Mouse (Mus musculus) lung, postnatal 14 days (tissue): ENCODE data around the gene Cbl.
"Not testable (repeated sequence)": the region's sequence is repeated elsewhere in the genome, so short reads cannot be mapped to it uniquely, and the experiment has no call there.

Experiments used
- DNase-seq: peaks from one replicate; pipeline ENCODE4 v3.0.0; 2021

Cbl gene

GRCm38 (mm10) chr9:44129633-44130032, 104.2 kb downstream of the Cbl start:
- peak; percentile 58 for DNase-seq

GRCm38 (mm10) chr9:44127351-44127801, 106.5 kb downstream of the Cbl start:
- DNase-seq = no peak

DNA sequence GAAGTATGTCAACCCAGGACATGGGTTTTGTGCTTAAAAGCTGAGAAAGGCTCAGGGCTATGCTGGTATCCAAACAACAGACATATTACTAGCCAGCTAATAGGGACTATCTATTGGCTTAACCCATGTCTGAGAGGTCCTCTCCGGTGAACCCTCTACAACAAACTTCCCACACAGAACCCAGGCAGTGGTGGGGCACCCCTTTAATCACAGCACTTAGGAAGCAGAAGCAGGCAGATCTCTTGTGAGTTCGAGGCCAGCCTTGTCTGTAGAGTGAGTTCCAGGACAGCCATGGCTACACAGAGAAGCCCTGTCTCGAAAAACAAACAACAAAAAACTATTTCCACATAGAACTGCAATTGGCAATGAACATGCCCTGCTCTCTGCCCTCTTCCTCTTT, 107.1 kb downstream of the Cbl start:
- no peak for DNase-seq

DNA sequence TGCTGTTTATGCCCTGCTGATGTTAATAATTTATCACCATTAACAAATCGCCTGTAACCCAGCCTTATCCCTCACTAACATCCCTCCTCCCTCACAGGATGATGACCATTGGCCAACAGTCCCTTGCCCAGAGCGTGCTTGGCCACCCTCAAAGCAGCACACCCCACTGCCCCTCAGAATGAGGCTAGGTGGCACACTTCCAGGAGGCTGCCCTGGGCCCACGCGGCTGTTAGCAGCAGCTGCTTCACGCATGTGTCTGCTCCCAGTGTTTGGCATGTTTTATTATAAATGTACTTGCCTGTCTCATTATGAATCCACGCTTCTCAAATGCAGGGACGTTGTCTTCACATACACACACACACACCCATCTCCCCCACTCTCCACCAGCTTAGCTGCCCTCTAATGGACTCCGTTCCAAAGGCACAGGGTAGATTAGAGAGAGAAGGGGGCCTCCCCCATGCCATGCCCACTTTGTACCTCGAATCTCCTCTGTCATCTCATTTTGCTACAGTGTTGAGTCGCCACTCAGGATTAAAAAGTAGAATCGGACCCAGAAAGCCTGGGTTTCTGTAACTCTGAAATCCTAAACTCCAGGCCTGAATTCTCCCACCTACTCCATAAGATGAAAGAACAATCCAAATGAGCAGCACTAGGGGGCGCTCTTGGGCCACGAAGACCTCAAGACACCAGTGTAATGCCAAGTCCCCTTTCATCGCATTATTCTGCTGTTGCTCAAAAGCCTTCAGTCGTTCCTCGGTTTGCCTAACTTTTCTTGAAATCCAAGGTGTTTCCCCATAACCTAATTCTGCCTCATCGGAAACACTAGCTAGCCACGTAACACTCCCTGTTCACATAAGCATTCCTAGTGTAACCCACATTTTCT, 108.1 kb downstream of the Cbl start:
- peak; percentile 93 for DNase-seq

DNA sequence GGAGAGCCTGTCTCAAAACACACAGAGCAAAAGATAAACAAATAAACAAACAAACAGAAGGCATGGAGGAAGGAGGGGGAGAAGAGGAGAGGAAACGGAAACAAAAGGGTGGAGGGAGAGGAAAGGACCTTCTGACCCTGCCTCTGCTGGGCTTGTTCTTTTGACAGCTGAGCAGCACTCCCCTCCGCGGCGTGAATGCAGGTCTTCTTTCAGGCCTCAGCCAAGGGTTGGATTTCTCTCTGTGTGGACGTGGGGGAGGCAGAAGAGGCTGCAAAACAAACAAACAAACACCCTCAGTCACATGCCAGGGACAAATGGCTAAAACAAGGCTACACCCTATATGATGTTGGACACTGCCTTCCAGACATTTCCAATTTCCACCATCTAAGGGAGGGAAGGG, 108.8 kb downstream of the Cbl start:
- no peak for DNase-seq

- no peak for DNase-seq
Measured at GRCm38 (mm10) chr9:44124317-44124716, 109.5 kb downstream of the Cbl start.

- no peak for DNase-seq
Measured at GRCm38 (mm10) chr9:44119948-44120465, 113.8 kb downstream of the Cbl start.

- DNase-seq = peak; percentile 61
Measured at GRCm38 (mm10) chr9:44119011-44119410, 114.8 kb downstream of the Cbl start.

GRCm38 (mm10) chr9:44116182-44116581, 117.7 kb downstream of the Cbl start:
- no peak for DNase-seq

GRCm38 (mm10) chr9:44115599-44115998, 118.2 kb downstream of the Cbl start:
- no peak for DNase-seq

GRCm38 (mm10) chr9:44114453-44114852, 119.4 kb downstream of the Cbl start:
- no peak for DNase-seq

DNA sequence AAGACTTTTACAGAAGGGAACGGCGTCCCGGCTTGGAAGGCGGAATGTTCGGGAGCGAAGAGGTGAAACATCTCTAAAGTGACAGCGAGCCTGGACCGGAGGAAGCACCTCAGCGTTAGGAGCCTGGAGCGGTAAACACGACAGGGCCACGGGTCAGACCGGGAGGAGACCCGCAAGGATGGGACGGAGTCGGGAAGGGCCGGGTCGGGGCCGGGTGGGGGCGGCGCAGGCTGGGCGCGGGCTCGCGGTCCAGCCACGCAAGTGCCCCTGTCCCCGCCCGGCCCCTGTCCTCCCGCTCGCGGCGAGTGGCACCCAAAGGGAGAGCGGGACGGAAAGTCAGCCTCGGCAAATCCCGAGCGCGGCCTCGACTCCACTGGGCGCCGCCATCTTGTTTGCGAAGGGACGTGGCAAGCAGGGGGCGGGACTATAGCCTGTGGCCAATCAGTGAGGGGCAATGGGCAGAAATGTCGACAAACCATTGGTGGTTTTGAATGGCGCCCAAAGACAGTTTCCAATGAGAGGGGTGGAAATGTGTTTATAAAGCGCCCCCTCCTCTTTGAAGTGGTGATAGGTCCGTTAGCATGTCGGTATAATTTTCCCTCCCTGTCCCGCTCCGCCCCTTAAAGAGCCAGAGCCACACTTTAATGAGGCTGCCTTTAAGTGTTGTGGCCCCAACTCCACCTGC, 120.6 kb downstream of the Cbl start, which contains the start of the genes Gm49380 and Rnf26:
Gene Gm49380 (minus strand): TSS at position 396 of the 685 bp plus-strand sequence.
Gene Rnf26 (minus strand): TSS at position 413 of the 685 bp plus-strand sequence.
- DNase-seq = peak; percentile 96

DNA sequence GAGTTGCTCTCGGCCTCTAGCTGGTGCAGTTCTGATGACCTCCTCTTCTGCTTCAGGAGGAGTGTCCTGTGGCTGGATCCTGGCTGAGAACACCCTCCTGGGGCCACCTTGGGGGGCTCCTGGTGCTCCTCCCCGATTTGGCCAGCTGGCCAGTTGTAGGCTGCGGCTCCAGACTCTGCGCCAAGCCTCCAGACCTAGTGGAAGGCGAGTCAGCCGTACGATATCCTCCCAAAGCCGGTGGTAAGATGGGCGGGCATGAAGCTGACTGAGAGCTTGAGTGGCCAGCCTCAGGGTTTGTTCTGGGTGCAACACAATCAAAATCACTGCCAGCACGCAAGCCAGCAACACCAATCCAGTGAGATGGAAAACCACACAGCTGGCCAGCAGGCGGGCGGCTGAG, 121.9 kb downstream of the Cbl start:
- not testable (repeated sequence) for DNase-seq

DNA sequence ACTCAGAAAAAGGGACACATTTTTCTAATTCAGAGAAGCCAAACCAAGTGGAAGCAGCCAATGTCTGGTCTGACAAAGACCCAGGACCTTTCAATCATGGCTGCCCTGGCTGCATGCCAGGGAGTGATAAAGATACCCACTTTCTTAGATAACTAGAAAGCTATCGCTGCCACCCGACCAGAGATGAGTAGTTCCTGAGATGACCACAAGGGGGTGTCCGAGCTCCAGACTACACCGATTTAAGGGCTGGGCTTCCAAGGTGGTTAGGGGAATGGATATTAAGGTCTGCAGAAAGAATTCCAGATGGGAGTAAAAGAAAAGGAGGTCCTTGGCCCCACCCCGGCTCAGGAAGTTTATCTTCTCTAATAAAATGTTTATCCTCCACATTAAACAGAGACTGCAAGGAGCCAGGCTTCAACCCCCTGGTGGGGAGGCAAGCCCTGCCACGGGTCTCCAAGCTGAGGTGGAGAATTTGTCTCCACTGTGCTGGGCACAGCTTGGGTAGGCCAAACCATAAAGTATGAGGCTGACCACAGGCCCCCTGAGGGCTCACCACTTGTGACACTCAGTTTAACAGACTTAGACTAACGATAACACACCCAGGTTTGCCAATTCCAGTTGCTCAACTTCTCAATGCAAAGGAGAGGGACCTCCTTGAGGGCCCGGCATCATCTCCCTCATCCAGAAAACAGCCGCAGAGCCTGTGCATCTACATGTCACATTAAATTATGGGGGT, 124.3 kb downstream of the Cbl start:
- DNase-seq = peak; percentile 83

DNA sequence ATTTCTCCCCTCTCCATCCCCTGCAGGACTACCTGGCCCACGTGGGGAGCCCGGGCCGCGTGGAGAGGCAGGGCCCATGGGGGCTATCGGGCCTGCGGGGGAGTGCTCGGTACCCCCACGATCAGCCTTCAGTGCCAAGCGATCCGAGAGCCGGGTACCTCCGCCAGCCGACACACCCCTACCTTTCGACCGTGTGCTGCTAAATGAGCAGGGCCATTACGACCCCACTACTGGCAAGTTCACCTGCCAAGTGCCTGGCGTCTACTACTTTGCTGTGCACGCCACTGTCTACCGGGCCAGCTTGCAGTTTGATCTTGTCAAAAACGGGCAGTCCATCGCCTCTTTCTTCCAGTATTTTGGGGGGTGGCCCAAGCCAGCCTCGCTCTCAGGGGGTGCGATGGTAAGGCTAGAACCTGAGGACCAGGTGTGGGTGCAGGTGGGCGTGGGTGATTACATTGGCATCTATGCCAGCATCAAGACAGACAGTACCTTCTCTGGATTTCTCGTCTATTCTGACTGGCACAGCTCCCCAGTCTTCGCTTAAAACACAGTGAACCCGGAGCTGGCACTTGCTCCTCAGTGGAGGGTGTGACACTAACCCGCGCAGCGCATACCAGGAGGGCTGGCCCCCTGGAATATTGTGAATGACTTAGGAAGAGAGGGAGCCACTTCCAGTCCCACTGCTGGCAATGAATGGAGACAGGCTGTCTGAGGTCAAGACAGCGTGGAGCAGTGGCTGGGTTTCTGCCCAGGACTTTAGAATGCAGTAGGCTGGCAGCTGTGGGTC, 125.4 kb downstream of the Cbl start:
- DNase-seq = no peak

DNA sequence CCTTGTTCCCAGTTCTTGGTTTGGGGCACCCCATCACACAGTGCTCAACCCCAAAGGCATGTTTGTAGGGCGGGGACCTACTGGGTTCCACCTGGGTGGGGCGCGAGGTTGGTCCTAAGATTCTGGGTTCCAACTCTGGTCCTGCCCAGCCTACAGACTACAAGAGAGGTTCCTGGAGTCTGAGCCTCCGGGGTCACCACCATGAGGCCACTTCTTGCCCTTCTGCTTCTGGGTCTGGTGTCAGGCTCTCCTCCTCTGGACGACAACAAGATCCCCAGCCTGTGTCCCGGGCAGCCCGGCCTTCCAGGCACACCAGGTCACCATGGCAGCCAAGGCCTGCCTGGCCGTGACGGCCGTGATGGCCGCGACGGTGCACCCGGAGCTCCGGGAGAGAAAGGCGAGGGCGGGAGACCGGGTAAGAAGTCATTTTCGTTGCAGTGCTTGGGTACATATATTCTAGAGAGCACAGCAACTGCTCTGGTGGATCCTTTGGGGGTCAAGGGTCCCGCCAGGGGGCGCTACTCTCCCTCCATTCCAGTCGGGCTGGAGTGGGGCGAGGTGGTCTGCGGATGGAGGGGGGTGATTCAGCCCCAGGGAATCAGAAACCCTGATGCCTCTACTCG, 126.2 kb downstream of the Cbl start:
- DNase-seq = no peak

- peak; percentile 88 for DNase-seq
Measured at GRCm38 (mm10) chr9:44107110-44107509, 126.7 kb downstream of the Cbl start, which contains the start of gene C1qtnf5. Gene C1qtnf5, plus strand, starts transcription at chr9:44107245.

DNA sequence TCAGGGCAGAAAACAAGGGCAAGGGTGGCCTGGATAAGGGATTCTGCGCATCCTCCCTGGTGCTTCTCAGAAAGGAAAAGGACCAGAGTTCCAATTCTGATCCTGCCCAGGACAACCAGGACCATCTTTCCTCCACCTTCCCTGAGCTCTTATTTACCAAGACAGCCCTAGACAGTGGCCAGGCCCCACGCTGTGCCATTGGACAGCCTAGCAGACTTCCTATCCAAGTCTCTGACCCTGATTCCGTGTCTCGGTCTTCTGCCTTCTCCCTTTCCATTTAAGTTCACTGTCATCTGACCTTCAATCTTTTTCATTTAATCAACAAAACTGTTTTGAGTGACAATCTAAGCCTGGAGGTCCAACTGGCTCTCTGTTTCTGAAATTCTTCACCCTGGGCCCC, 127.3 kb downstream of the Cbl start:
- DNase-seq = no peak

DNA sequence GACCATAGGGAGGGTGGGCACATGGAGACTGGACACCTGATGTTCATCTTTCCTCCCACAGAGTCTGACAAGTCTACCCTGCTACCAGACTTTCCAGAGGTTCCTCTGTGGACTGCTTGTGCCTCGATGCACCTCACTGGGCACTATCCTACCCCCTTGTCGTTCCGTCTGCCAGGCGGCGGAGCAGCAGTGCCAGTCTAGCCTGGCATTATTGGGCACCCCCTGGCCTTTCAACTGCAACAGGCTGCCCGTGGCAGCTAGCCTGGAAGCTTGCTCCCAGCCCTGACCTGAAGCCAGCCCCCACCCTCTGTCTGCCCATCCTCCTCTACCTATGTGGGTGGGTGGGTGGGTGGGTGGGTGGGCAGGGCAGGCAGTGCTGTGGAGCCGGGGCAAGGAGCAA, 127.7 kb downstream of the Cbl start:
- no peak for DNase-seq

DNA sequence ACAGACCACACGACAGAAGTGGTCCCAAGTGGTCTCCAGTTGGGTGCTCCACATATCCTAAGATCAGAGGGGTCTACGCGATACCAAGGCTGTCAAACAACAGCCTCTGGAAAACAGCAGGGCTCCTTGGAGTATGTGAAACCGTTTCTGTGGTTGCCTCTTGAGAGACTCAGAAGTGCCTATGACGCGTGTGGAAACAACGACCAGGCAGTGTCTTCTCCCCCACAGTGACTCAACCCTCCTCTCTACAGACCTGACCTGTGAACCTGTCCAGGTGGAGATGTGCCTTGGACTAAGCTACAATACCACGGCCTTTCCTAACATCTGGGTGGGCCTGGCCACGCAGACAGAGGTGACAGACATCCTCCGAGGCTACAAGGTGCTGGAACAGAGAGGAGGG, 128.1 kb downstream of the Cbl start:
- no peak for DNase-seq

- DNase-seq = no peak
Measured at GRCm38 (mm10) chr9:44104881-44105280, 129.0 kb downstream of the Cbl start.

DNA sequence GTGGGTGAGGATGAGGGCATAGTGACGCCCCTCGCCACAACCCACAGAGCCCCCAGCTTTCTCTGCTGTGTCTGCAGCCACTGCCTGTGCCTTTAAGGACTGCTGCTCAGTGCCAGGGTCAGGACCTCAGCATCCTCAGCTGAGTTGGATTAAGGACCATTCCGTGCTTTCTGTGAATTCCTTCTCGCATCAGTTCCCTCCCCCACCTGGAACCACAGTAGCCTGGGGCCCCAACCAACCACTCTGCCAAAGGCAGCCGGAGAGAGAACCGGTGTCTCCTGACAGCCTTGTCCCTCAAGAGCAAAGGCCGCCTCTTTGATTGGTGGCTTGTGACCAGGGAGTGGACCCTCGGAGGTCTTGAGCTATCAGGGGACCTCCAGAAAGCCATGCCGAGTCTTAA, 132.4 kb downstream of the Cbl start, which contains the start of gene Mfrp:
Gene Mfrp (plus strand): TSS at position 240 of the 400 bp plus-strand sequence.
- DNase-seq = no peak
